Mouse (Mus musculus) MEL (cell line): ENCODE measurements around the gene Rtp4.

ENCODE experiments used
- BHLHE40 ChIP-seq: IDR thresholded peaks from 2 replicates; pipeline ENCODE4 v1.6.1; 2012; ENCODE audit warnings: low read depth, mild to moderate bottlenecking, inconsistent platforms, low read length, improper control_type of control experiment, borderline replicate concordance
- CHD1 ChIP-seq: IDR thresholded peaks from 2 replicates; pipeline ENCODE4 v1.6.1; 2012; ENCODE audit warnings: low read depth, mild to moderate bottlenecking, inconsistent platforms, low read length, improper control_type of control experiment
- CTCF ChIP-seq, 3 experiments: IDR thresholded peaks in 2 of 3; conservative IDR thresholded peaks in 1 of 3; 2 replicates each; pipeline ENCODE4 v1.5.1; 2011 to 2012; ENCODE audit warnings: low read length in 3 of 3, low read depth in 2 of 3, mild to moderate bottlenecking in 2 of 3, improper control_type of control experiment in 1 of 3, inconsistent platforms in 1 of 3, mixed read lengths in 1 of 3, moderate library complexity in 1 of 3; ENCODE audit not compliant: control insufficient read depth in 1 of 3, insufficient read depth in 1 of 3, poor library complexity in 1 of 3, severe bottlenecking in 1 of 3
- ELF1 ChIP-seq: IDR thresholded peaks from 2 replicates; pipeline ENCODE4 v1.6.1; 2014; ENCODE audit warnings: low read depth, mild to moderate bottlenecking, inconsistent platforms, low read length, improper control_type of control experiment, moderate library complexity
- EP300 ChIP-seq, 2 experiments: IDR thresholded peaks; 2 replicates each; pipeline ENCODE4 v1.6.1; 2011; ENCODE audit warnings: improper control_type of control experiment in 2 of 2, low read length in 2 of 2, low read depth in 1 of 2, mild to moderate bottlenecking in 1 of 2
- NRF1 ChIP-seq: IDR thresholded peaks from 2 replicates; pipeline ENCODE4 v1.6.1; 2014; ENCODE audit warnings: low read depth, mild to moderate bottlenecking, inconsistent platforms, low read length, improper control_type of control experiment, moderate library complexity; ENCODE audit not compliant: poor library complexity, insufficient read depth, severe bottlenecking
- POLR2A ChIP-seq, 2 experiments: IDR thresholded peaks; 2 replicates each; pipeline ENCODE4 v1.6.1; 2011 to 2012; ENCODE audit warnings: low read length in 2 of 2, mild to moderate bottlenecking in 2 of 2, control low read depth in 1 of 2, improper control_type of control experiment in 1 of 2, low read depth in 1 of 2, moderate library complexity in 1 of 2; ENCODE audit not compliant: control insufficient read depth in 1 of 2, insufficient read depth in 1 of 2, poor library complexity in 1 of 2
- TBP ChIP-seq: IDR thresholded peaks from 2 replicates; pipeline ENCODE4 v1.8.0; 2011; ENCODE audit warnings: low read depth, low read length, improper control_type of control experiment
- USF2 ChIP-seq, 2 experiments: IDR thresholded peaks; 2 replicates each; pipeline ENCODE4 v1.6.1; 2011 to 2012; ENCODE audit warnings: improper control_type of control experiment in 2 of 2, low read length in 2 of 2, borderline replicate concordance in 1 of 2, inconsistent platforms in 1 of 2, low read depth in 1 of 2, mild to moderate bottlenecking in 1 of 2; ENCODE audit not compliant: insufficient read depth in 1 of 2
- ZMIZ1 ChIP-seq: IDR thresholded peaks from 2 replicates; pipeline ENCODE4 v1.6.1; 2012; ENCODE audit warnings: low read depth, mild to moderate bottlenecking, inconsistent platforms, low read length, improper control_type of control experiment, moderate library complexity
- ZNF384 ChIP-seq: IDR thresholded peaks from 2 replicates; pipeline ENCODE4 v1.6.1; 2012; ENCODE audit warnings: low read depth, mild to moderate bottlenecking, inconsistent platforms, low read length, improper control_type of control experiment

GRCm38 (mm10) chr16:23542866-23543265 is 22.8 kb downstream of the Rtp4 start:
- no peak for TF ChIP-seq CTCF (IDR thresholded peaks at IDR 0.05 in 2 of 3, conservative IDR thresholded peaks at IDR 0.05 in 1 of 3; ENCODE audit: control insufficient read depth in 1 of 3, insufficient read depth in 1 of 3, low read depth in 2 of 3, low read length in 3 of 3, poor library complexity in 1 of 3, severe bottlenecking in 1 of 3)
- TF ChIP-seq EP300 (IDR thresholded peaks at IDR 0.05; ENCODE audit: low read depth in 1 of 2, low read length in 2 of 2): no peak
- no peak for TF ChIP-seq ZNF384
- no peak for TF ChIP-seq POLR2A (IDR thresholded peaks at IDR 0.05; ENCODE audit: control insufficient read depth in 1 of 2, insufficient read depth in 1 of 2, low read depth in 1 of 2, low read length in 2 of 2, poor library complexity in 1 of 2)
- TF ChIP-seq TBP: no peak
- TF ChIP-seq BHLHE40: no peak
- no peak for TF ChIP-seq USF2 (IDR thresholded peaks at IDR 0.05; ENCODE audit: borderline replicate concordance in 1 of 2, insufficient read depth in 1 of 2, low read depth in 1 of 2, low read length in 2 of 2)
- no peak for TF ChIP-seq CHD1
- TF ChIP-seq ELF1: no peak
- TF ChIP-seq ZMIZ1: no peak
- TF ChIP-seq NRF1: no peak
